Mouse (Mus musculus): ENCODE data around the gene Sdr9c7. TPM values are rescaled to one million over a fixed set of nuclear protein-coding genes. Genes with fewer than 3 reads are reported as not detected.

The Sdr9c7 gene
- total and polyA plus RNA-seq, 3 experiments: not detected

- H3K36me3 ChIP-seq (ENCODE audit: control insufficient read depth in 1 of 2, insufficient read depth in 2 of 2, low read length in 2 of 2): no peaks in the 10 kb centered on the region
- DNase-seq (ENCODE audit: low read depth, low spot score): no peak
- H3K4me3 ChIP-seq (ENCODE audit: control insufficient read depth in 1 of 2, insufficient read depth in 1 of 2, low read depth in 2 of 2, low read length in 2 of 2): no peak overlapping the region
- H3K4me1 ChIP-seq (ENCODE audit: control insufficient read depth in 1 of 2, insufficient read depth in 2 of 2, low read length in 2 of 2): no peaks in the 10 kb centered on the region
- H3K27me3 ChIP-seq (ENCODE audit: control insufficient read depth in 1 of 2, insufficient read depth in 2 of 2, low read length in 2 of 2): peaks cover 20% of the 10 kb centered on the region in 2 experiments
- no peak overlapping the region for H3K9ac ChIP-seq (ENCODE audit: control insufficient read depth, low read depth, low read length, poor library complexity, severe bottlenecking)
- no peak overlapping the region for H3K27ac ChIP-seq (ENCODE audit: control insufficient read depth, low read depth, low read length)
- TF ChIP-seq NELFE (IDR thresholded peaks at IDR 0.05; ENCODE audit: low read depth, low read length) (no peak), ELF1 (IDR thresholded peaks at IDR 0.05; ENCODE audit: low read depth, low read length) (no peak), RCOR1 (IDR thresholded peaks at IDR 0.05; ENCODE audit: low read depth, low read length) (no peak), CHD1 (IDR thresholded peaks at IDR 0.05; ENCODE audit: low read depth, low read length) (no peak), ZNF384 (IDR thresholded peaks at IDR 0.05; ENCODE audit: low read depth, low read length) (no peak), MAZ (IDR thresholded peaks at IDR 0.05; ENCODE audit: low read depth, low read length) (no peak), MYB (IDR thresholded peaks at IDR 0.05; ENCODE audit: low read depth, low read length) (no peak), ETS1 (IDR thresholded peaks at IDR 0.05; ENCODE audit: low read depth, low read length) (no peak), E2F4 (IDR thresholded peaks at IDR 0.05; ENCODE audit: borderline replicate concordance, low read depth, low read length) (no peak), POLR2AphosphoS2 (IDR thresholded peaks at IDR 0.05; ENCODE audit: low read length) (no peak), GABPA (IDR thresholded peaks at IDR 0.05; ENCODE audit: low read depth, low read length) (no peak)
- no peaks in the 10 kb centered on the region for H3K79me2 ChIP-seq (ENCODE audit: control insufficient read depth, insufficient read depth, low read length, poor library complexity)
- no peaks in the 10 kb centered on the region for H3K9me3 ChIP-seq (replicated peaks; ENCODE audit: insufficient read depth, low read length)
Observed at GRCm38 (mm10) chr10:127899783-127900182, 1.5 kb downstream of the Sdr9c7 start.

- no peaks in the 10 kb centered on the region for H3K4me1 ChIP-seq (ENCODE audit: control insufficient read depth in 1 of 2, insufficient read depth in 2 of 2, low read length in 2 of 2)
- no peak overlapping the region for H3K9ac ChIP-seq (ENCODE audit: control insufficient read depth, low read depth, low read length, poor library complexity, severe bottlenecking)
- H3K27me3 ChIP-seq (ENCODE audit: control insufficient read depth in 1 of 2, insufficient read depth in 2 of 2, low read length in 2 of 2): peaks cover 14 to 17% of the 10 kb centered on the region in 2 experiments
- no peak overlapping the region for H3K27ac ChIP-seq (ENCODE audit: control insufficient read depth, low read depth, low read length)
- no peak for DNase-seq (ENCODE audit: low read depth, low spot score)
- no peaks in the 10 kb centered on the region for H3K36me3 ChIP-seq (ENCODE audit: control insufficient read depth in 1 of 2, insufficient read depth in 2 of 2, low read length in 2 of 2)
- no peaks in the 10 kb centered on the region for H3K79me2 ChIP-seq (ENCODE audit: control insufficient read depth, insufficient read depth, low read length, poor library complexity)
- H3K4me3 ChIP-seq (ENCODE audit: control insufficient read depth in 1 of 2, insufficient read depth in 1 of 2, low read depth in 2 of 2, low read length in 2 of 2): no peak overlapping the region
- H3K9me3 ChIP-seq (replicated peaks; ENCODE audit: insufficient read depth, low read length): no peaks in the 10 kb centered on the region
- TF ChIP-seq MAZ (IDR thresholded peaks at IDR 0.05; ENCODE audit: low read depth, low read length) (no peak), POLR2A (IDR thresholded peaks at IDR 0.05; ENCODE audit: control insufficient read depth in 1 of 2, insufficient read depth in 1 of 2, low read depth in 1 of 2, low read length in 2 of 2, poor library complexity in 1 of 2) (no peak), ZMIZ1 (IDR thresholded peaks at IDR 0.05; ENCODE audit: low read depth, low read length) (no peak), ZC3H11A (IDR thresholded peaks at IDR 0.05; ENCODE audit: low read depth, low read length) (no peak), HCFC1 (IDR thresholded peaks at IDR 0.05; ENCODE audit: low read depth, low read length) (no peak), ETS1 (IDR thresholded peaks at IDR 0.05; ENCODE audit: low read depth, low read length) (no peak), CHD1 (IDR thresholded peaks at IDR 0.05; ENCODE audit: low read depth, low read length) (no peak), GATA1 (IDR thresholded peaks at IDR 0.05; ENCODE audit: low read depth, low read length) (no peak), SMC3 (IDR thresholded peaks at IDR 0.05; ENCODE audit: low read depth, low read length) (no peak), NRF1 (IDR thresholded peaks at IDR 0.05; ENCODE audit: insufficient read depth, low read depth, low read length, poor library complexity, severe bottlenecking) (no peak), ELF1 (IDR thresholded peaks at IDR 0.05; ENCODE audit: low read depth, low read length) (no peak), JUND (IDR thresholded peaks at IDR 0.05; ENCODE audit: low read depth, low read length) (no peak), USF1 (IDR thresholded peaks at IDR 0.05; ENCODE audit: low read depth, low read length) (no peak), UBTF (IDR thresholded peaks at IDR 0.05; ENCODE audit: borderline replicate concordance, insufficient read depth, low read depth, low read length) (no peak), SIN3A (IDR thresholded peaks at IDR 0.05; ENCODE audit: low read length) (no peak), NELFE (IDR thresholded peaks at IDR 0.05; ENCODE audit: low read depth, low read length) (no peak), TBP (IDR thresholded peaks at IDR 0.05; ENCODE audit: low read depth, low read length) (no peak), GABPA (IDR thresholded peaks at IDR 0.05; ENCODE audit: low read depth, low read length) (no peak), MAFK (IDR thresholded peaks at IDR 0.05; ENCODE audit: borderline replicate concordance, low read depth, low read length) (no peak), RCOR1 (IDR thresholded peaks at IDR 0.05; ENCODE audit: low read depth, low read length) (no peak)
Observed at GRCm38 (mm10) chr10:127901751-127902150, 3.4 kb downstream of the Sdr9c7 start.
